Mouse (Mus musculus) neural tube, embryonic 15.5 days (tissue): ENCODE results near the gene Nf1. TPM values are rescaled to one million over a fixed set of nuclear protein-coding genes. Genes with fewer than 3 reads are reported as not detected.
A peak's percentile ranks its signal among the peaks of the same experiment; 100 is the strongest.

Source experiments
- ATAC-seq: fragments of 200-750 bp; cut with Nextera tagmentation; 2 replicates; pipeline ENCODE4 v1.8.0; 2017; ENCODE audit warnings: mild to moderate bottlenecking, moderate TSS enrichment, moderate library complexity; ENCODE audit not compliant: low FRiP score
- H3K27ac ChIP-seq: fragments of 300-500 bp; sonication (generic); replicated peaks from 2 replicates; pipeline ENCODE4 v1.5.1; 2015; ENCODE audit warnings: mild to moderate bottlenecking, inconsistent platforms
- H3K27me3 ChIP-seq: fragments of 300-500 bp; sonication (generic); replicated peaks from 2 replicates; pipeline ENCODE4 v1.6.1; 2015; ENCODE audit warnings: inconsistent platforms
- H3K36me3 ChIP-seq: fragments of 300-500 bp; sonication (generic); 2 replicates; pipeline ENCODE4 v1.6.1; 2015; ENCODE audit warnings: inconsistent platforms
- H3K4me1 ChIP-seq: fragments of 300-500 bp; sonication (generic); 2 replicates; pipeline ENCODE4 v1.6.1; 2015; ENCODE audit warnings: inconsistent platforms
- H3K4me2 ChIP-seq: fragments of 300-500 bp; sonication (generic); 2 replicates; pipeline ENCODE4 v1.6.1; 2015; ENCODE audit warnings: inconsistent platforms, mild to moderate bottlenecking, moderate library complexity
- H3K4me3 ChIP-seq: fragments of 300-500 bp; sonication (generic); replicated peaks from 2 replicates; pipeline ENCODE4 v1.5.1; 2015; ENCODE audit warnings: mild to moderate bottlenecking, inconsistent platforms
- H3K9ac ChIP-seq: fragments of 300-500 bp; sonication (generic); replicated peaks from 2 replicates; pipeline ENCODE4 v1.6.1; 2015; ENCODE audit warnings: mild to moderate bottlenecking, inconsistent platforms
- H3K9me3 ChIP-seq: fragments of 300-500 bp; sonication (generic); replicated peaks from 2 replicates; pipeline ENCODE4 v1.6.1; 2016; ENCODE audit warnings: inconsistent platforms
- WGBS: fragments of 180-500 bp; shearing (Covaris S2); methylation state at CpG from one replicate; pipeline ENCODE4 v1.1.7; 2015; ENCODE audit warnings: mixed read lengths; 5-methylcytosine and 5-hydroxymethylcytosine counted together
- polyA plus RNA-seq: library from polyadenylated mRNA; unstranded; fragments of >200 nt; fragmentation: Nextera tagmentation; extraction: Ambion mirVana; gene quantifications from 2 replicates; pipeline ENCODE4 v1.2.1, GENCODE M21; 2015

Gene Nf1
- polyA plus RNA-seq, 1 experiment from 2014 or later: 5.4 TPM

DNA sequence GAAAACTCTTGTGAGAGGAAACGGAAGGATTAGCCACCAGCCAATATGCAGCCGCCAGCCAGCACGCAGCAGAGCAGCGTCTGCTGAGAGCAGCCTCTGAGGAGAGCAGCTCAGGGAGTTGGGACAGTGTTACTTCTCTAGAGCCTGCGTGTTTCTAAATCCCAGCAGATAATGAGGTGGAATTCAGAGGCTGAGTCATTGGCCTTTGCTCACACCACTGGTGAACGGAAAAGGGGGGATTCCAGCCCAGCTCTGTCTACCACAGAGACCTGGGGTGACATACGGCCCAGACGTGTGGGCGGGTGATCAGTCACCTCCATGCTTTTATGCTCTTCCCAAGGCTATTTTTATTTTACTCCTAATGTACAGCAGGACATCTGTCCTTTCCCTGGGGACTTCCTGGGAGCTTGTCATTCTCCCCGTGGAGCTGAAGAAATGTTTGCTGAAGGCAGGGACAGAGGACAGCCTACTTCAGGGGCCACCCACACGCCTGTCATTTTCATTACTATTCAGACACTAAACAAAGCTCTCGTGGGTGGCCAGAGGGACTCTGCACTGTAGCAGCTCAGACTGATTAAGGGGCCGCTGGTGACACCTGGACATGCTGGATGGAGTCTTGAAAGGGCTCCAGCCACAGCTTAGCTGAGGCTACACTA is 271.6 kb downstream of the Nf1 start:
- Histone ChIP-seq H3K4me2 (no peak overlapping the region), H3K27ac (peak overlapping the region; percentile 39), H3K4me3 (no peak overlapping the region), H3K36me3 (no peaks in the 10 kb centered on the region), H3K9ac (no peak overlapping the region), H3K4me1 (peaks cover 50% of the 10 kb centered on the region), H3K27me3 (no peaks in the 10 kb centered on the region), H3K9me3 (no peaks in the 10 kb centered on the region)
- WGBS: 7% methylated on average over 13 of the region's 13 CpGs
- ATAC-seq: peak; percentile 27; the same call in 1 of the 2 replicates

DNA sequence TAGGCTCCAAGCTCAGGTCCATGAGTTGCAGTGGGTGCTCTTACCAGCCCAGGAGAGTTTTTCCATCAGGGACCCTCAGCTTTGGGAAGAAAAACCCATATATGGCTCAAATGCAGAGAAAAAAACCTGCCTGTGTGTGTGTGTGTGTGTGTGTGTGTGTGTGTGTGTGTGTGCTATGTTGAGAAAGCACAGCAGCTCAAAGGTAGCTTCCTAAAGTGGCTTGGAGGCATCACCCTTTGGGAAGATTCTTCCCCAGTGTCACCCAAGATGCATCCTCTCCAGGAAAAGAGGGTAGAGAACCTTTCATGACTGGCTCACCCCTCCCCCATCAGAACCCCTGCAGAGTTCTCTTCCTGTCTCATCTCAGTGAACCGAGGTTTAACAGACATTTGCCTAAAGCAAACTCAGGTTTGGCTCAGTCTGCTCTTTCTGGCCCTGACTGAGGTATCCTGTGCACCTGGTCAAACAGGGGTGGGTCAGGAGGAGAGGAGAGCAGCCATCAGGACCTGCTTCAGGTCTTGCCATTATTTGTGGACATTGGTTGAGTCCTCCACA is 272.6 kb downstream of the Nf1 start:
- no peaks in the 10 kb centered on the region for H3K36me3 ChIP-seq
- H3K9me3 ChIP-seq: no peaks in the 10 kb centered on the region
- no peak overlapping the region for H3K27ac ChIP-seq
- H3K9ac ChIP-seq: no peak overlapping the region
- no peak for ATAC-seq
- no peak overlapping the region for H3K4me2 ChIP-seq
- peaks cover 48% of the 10 kb centered on the region for H3K4me1 ChIP-seq
- H3K4me3 ChIP-seq: no peak overlapping the region
- H3K27me3 ChIP-seq: no peaks in the 10 kb centered on the region
- WGBS: 6% methylated on average over 1 of the region's 1 CpGs

- no peak for ATAC-seq
- Histone ChIP-seq H3K27me3 (no peaks in the 10 kb centered on the region), H3K9me3 (no peaks in the 10 kb centered on the region), H3K36me3 (no peaks in the 10 kb centered on the region), H3K4me1 (peaks cover 53% of the 10 kb centered on the region), H3K4me2 (no peak overlapping the region), H3K9ac (no peak overlapping the region), H3K4me3 (no peak overlapping the region), H3K27ac (no peak overlapping the region)
- WGBS: 22% methylated on average over 3 of the region's 3 CpGs
Measured at GRCm38 (mm10) chr11:79613084-79613483, 273.6 kb downstream of the Nf1 start.

GRCm38 (mm10) chr11:79613711-79614110 is 274.2 kb downstream of the Nf1 start:
- Histone ChIP-seq H3K9ac (no peak overlapping the region), H3K4me1 (peaks cover 47% of the 10 kb centered on the region), H3K27ac (no peak overlapping the region), H3K27me3 (no peaks in the 10 kb centered on the region), H3K36me3 (no peaks in the 10 kb centered on the region), H3K4me3 (no peak overlapping the region), H3K9me3 (no peaks in the 10 kb centered on the region), H3K4me2 (no peak overlapping the region)
- WGBS: 68% methylated on average over 4 of the region's 4 CpGs
- no peak for ATAC-seq

DNA sequence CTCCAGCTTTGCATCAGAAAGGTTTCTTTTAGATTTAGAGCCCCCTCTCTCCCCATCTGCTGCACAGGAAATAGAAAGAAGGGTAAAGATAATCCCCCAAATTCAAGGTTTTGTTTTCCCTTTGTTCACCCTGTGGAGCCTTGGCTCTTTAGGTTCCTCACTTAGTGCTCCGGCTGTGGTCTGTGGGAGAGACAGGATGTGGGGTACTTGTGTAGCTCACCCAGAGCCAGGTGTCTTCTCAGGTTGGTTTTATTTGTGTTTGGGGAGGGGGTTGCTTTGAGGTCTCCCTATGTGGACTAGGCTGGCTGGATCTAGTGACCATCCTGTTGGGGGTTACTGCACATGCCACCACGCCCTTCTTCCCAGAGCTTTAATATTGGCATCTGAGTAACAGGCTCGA is 275.4 kb downstream of the Nf1 start:
- H3K4me3 ChIP-seq: no peak overlapping the region
- no peaks in the 10 kb centered on the region for H3K36me3 ChIP-seq
- H3K9me3 ChIP-seq: no peaks in the 10 kb centered on the region
- H3K27ac ChIP-seq: no peak overlapping the region
- 83% methylated on average over 3 of the region's 3 CpGs for WGBS
- H3K9ac ChIP-seq: no peak overlapping the region
- peaks cover 46% of the 10 kb centered on the region for H3K4me1 ChIP-seq
- ATAC-seq: no peak
- H3K4me2 ChIP-seq: no peak overlapping the region
- no peaks in the 10 kb centered on the region for H3K27me3 ChIP-seq

- H3K9me3 ChIP-seq: no peaks in the 10 kb centered on the region
- ATAC-seq: no peak
- peaks cover 36% of the 10 kb centered on the region for H3K4me1 ChIP-seq
- no peak overlapping the region for H3K4me2 ChIP-seq
- H3K36me3 ChIP-seq: peaks cover 7% of the 10 kb centered on the region
- 0 out of 2 replicates have a peak overlapping the region, but pooled peaks have one; percentile 30 for H3K27ac ChIP-seq
- WGBS: 39% methylated on average over 5 of the region's 5 CpGs
- no peak overlapping the region for H3K4me3 ChIP-seq
- no peak overlapping the region for H3K9ac ChIP-seq
- no peaks in the 10 kb centered on the region for H3K27me3 ChIP-seq
Measured at GRCm38 (mm10) chr11:79615871-79616270, 276.4 kb downstream of the Nf1 start.

GRCm38 (mm10) chr11:79617991-79618390 is 278.5 kb downstream of the Nf1 start:
- no peaks in the 10 kb centered on the region for H3K9me3 ChIP-seq
- no peak for ATAC-seq
- H3K4me3 ChIP-seq: no peak overlapping the region
- peaks cover 25% of the 10 kb centered on the region for H3K36me3 ChIP-seq
- 83% methylated on average over 8 of the region's 8 CpGs for WGBS
- H3K27ac ChIP-seq: no peak overlapping the region
- peaks cover 18% of the 10 kb centered on the region for H3K4me1 ChIP-seq
- no peak overlapping the region for H3K4me2 ChIP-seq
- H3K27me3 ChIP-seq: no peaks in the 10 kb centered on the region
- H3K9ac ChIP-seq: no peak overlapping the region

DNA sequence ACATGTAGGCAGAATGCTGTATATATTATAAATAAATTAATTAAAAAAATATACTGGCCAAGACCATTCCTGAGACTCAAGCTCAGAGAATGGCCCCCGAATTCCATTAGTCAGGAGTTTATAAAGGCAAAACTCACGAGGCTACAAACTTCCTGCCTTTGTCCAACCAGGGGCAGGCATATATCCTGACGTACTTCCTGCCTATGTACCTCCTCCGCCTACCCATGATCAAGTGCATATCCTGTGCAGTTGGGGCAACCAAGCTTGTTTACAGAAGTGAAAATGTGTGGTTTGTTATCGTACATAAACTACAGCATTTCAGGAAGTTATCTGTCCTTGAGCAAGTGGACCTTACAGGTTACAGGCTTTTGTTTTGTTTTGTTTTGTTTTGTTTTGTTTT is 283.5 kb downstream of the Nf1 start:
- Histone ChIP-seq H3K36me3 (peaks cover 33% of the 10 kb centered on the region), H3K27me3 (no peaks in the 10 kb centered on the region), H3K9ac (no peak overlapping the region), H3K9me3 (no peaks in the 10 kb centered on the region), H3K4me1 (no peaks in the 10 kb centered on the region), H3K4me2 (no peak overlapping the region), H3K4me3 (no peak overlapping the region), H3K27ac (no peak overlapping the region)
- WGBS: 84% methylated on average over 5 of the region's 5 CpGs
- ATAC-seq: no peak

DNA sequence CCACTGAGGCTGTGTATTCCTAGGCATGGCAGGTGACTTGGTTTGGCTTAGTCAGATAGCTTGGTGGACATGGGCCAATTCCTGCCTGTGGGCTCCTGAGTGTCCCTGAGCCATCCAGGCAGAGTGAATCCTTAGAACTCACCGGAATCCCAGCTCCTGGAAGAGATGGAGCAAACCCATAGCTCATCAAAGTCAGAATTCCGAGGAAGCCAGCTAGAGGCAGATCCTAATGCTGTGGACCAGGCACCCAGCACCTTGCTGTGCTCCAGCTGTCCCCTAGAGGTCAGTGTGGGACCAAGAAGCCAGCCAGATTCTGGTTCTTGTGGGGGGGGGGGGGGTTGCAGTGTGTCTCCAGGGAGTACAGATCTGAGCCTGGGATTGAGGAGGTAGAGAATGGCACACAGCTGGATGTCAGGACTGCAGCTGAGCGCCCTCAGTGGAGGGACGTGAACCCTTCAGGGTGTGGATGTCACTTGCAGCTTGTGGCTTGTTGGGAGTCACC is 285.4 kb downstream of the Nf1 start:
- H3K27me3 ChIP-seq: no peaks in the 10 kb centered on the region
- H3K36me3 ChIP-seq: peaks cover 34% of the 10 kb centered on the region
- no peak overlapping the region for H3K4me2 ChIP-seq
- H3K4me1 ChIP-seq: no peaks in the 10 kb centered on the region
- ATAC-seq: no peak; the same call in 1 of the 2 replicates
- WGBS: 23% methylated on average over 4 of the region's 4 CpGs
- H3K9me3 ChIP-seq: no peaks in the 10 kb centered on the region
- H3K27ac ChIP-seq: no peak overlapping the region
- no peak overlapping the region for H3K4me3 ChIP-seq
- H3K9ac ChIP-seq: no peak overlapping the region

GRCm38 (mm10) chr11:79628716-79629115 is 289.2 kb downstream of the Nf1 start:
- H3K9me3 ChIP-seq: no peaks in the 10 kb centered on the region
- no peak overlapping the region for H3K4me2 ChIP-seq
- no peak overlapping the region for H3K4me3 ChIP-seq
- no peaks in the 10 kb centered on the region for H3K27me3 ChIP-seq
- no peak for ATAC-seq
- H3K36me3 ChIP-seq: peaks cover 7% of the 10 kb centered on the region
- 75% methylated on average over 3 of the region's 3 CpGs for WGBS
- H3K4me1 ChIP-seq: no peaks in the 10 kb centered on the region
- no peak overlapping the region for H3K9ac ChIP-seq
- H3K27ac ChIP-seq: no peak overlapping the region

DNA sequence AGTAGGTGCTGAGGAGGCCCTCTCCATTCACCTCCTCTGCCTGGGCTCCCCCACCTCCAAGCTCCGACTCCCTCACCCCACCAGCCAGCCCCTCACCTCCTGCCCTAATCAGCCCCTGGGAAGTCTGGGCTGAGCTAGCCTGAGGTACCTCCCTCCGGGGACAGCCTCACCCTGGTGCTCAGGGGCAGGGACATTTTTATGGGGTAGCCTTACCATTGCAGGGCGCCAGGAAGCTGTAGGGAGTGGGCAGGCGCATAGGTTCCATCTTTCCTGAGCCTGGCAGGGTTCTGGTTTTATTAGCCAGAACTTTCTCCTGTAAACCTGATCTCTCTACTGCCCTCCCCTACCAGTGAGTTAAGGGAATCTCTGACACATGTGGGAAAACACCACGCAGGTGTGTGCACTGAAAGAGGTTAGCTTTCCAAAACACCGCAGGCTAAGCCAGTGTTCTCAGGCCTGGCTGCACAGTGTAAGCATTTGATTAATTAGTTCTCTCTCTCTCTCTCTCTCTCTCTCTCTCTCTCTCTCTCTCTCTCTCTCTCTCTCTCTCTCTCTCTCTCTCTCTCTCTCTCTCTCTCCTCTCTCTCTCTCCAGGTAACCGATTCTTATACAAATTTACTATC is 290.4 kb downstream of the Nf1 start:
- no peak for ATAC-seq
- 77% methylated on average over 7 of the region's 7 CpGs for WGBS
- H3K4me2 ChIP-seq: no peak overlapping the region

DNA sequence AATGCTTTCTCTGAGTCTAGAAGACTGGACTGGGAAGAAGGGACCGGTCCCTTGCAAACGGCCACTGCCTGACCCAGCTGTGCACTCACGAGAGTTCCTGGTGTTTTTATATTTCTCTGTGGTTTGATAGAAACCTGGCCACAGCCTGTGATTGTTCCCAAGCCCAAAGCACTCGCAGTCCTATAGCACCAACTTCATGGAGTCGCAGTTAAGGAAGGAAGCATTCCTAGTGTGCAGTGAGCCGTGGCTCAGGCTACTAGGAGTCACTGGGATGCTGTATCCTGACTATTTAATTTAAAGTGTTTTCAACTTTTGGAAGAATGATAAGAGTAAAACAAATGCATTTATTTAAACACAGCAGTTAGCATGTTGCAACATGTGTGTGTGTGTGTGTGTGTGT is 291.0 kb downstream of the Nf1 start:
- 35% methylated on average over 6 of the region's 6 CpGs for WGBS
- peaks cover 21% of the 10 kb centered on the region for H3K36me3 ChIP-seq
- no peaks in the 10 kb centered on the region for H3K27me3 ChIP-seq
- no peaks in the 10 kb centered on the region for H3K4me1 ChIP-seq
- no peak overlapping the region for H3K4me3 ChIP-seq
- H3K27ac ChIP-seq: no peak overlapping the region
- H3K9ac ChIP-seq: no peak overlapping the region
- ATAC-seq: no peak
- H3K9me3 ChIP-seq: no peaks in the 10 kb centered on the region
- H3K4me2 ChIP-seq: no peak overlapping the region

More for the DNA sequence above, 290.4 kb downstream of the Nf1 start:
- H3K9me3 ChIP-seq: no peaks in the 10 kb centered on the region
- no peak overlapping the region for H3K4me3 ChIP-seq
- peaks cover 18% of the 10 kb centered on the region for H3K36me3 ChIP-seq
- no peaks in the 10 kb centered on the region for H3K4me1 ChIP-seq
- no peaks in the 10 kb centered on the region for H3K27me3 ChIP-seq
- no peak overlapping the region for H3K27ac ChIP-seq
- no peak overlapping the region for H3K9ac ChIP-seq
